Mouse (Mus musculus): ENCODE measurements around the gene Prdm5.

DNA sequence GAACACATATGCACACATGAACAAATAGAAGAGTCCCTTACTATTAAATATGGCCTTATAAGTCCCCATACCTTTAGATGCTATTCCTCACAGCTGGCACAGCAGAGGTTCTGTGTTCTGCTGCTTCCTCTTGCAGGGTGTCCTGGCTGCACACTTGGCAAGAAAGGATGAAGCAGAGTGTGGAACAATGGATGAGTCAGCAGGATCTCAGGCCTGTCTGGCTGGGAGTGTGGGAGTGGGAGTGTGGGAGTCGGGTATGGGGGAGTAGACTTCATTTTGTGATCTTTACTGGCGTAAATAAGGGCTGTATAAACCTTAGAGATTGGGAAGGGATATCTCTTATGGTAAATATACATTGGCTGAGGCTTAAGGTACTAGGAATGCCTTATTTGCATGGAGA is 14.1 kb downstream of the Prdm5 start:
- no peak for TF ChIP-seq CTCF (conservative IDR thresholded peaks at IDR 0.05; ENCODE audit: low read length)
- no peak for TF ChIP-seq NANOG (IDR thresholded peaks at IDR 0.05; ENCODE audit: borderline replicate concordance, low read length)
- no peak for TF ChIP-seq POU5F1 (IDR thresholded peaks at IDR 0.05; ENCODE audit: borderline replicate concordance, low read length)
